Mouse (Mus musculus): ENCODE data around the gene Selp.

DNA sequence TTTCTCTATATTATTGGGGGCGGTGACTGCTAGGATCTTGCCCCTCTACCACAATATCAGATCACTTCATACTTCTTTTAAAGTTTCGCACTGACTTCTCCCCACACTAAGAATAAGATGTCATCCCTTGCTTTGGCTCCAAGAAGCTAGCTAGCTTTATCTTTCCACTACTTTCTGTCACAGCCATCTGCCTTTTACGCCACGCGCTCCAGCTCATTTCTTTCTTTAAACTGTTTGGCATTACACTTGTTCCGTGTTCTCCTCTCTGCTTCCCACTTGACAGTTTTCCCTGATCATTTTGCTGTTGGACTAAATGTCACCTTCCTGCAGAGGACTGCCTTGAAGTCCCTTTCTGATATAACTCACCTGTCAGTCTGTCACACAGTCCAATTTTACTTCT, 2.8 kb downstream of the Selp start:
- TF ChIP-seq EP300 (optimal IDR thresholded peaks at IDR 0.05) (no peak), CTCF (IDR thresholded peaks at IDR 0.05; ENCODE audit: low read depth) (no peak)

Data from stomach, postnatal 0 days (tissue).